ENCODE assay signal across 17 mouse cellular contexts in genomic region chr1:154188631-154189030, GRCm38 (mm10). TPM values are rescaled to one million over a fixed set of nuclear protein-coding genes. Genes with fewer than 3 reads are reported as not detected.
A peak's percentile ranks its signal among the peaks of the same experiment; 100 is the strongest.
DNase-seq lines count a peak whose midpoint lies in the region; ATAC-seq and TF ChIP-seq lines count a peak whose summit lies in the region.
"Had no signal": no experiment of that assay in that cellular context is flagged by ENCODE, and none has a peak within 500 bp of the region (broad histone marks: within the 10 kb centered on the region; RNA-seq: fewer than 3 reads in every experiment).

No protein-coding gene starts in this region.

- H3K27ac ChIP-seq in kidney, embryonic 16.5 days (ENCODE audit: low read length), result no peak overlapping the region
- H3K27ac ChIP-seq in kidney, adult 2 months (ENCODE audit: insufficient read depth, low read depth, low read length), result no peak overlapping the region
- H3K27ac ChIP-seq in thymus, adult 2 months (ENCODE audit: control insufficient read depth, insufficient read depth, low read length), result no peak overlapping the region
- H3K27ac ChIP-seq in intestine, postnatal 0 days (ENCODE audit: low read depth, low read length), result no peak overlapping the region

- TF ChIP-seq POLR2A in kidney, adult 2 months (IDR thresholded peaks at IDR 0.05; ENCODE audit: low read depth, low read length), result no peak
- no peak for TF ChIP-seq POLR2A in thymus, adult 2 months (IDR thresholded peaks at IDR 0.05; ENCODE audit: control insufficient read depth, extremely low read depth, insufficient read depth, low read length, poor library complexity)

- H3K4me1 ChIP-seq in kidney, embryonic 16.5 days (ENCODE audit: insufficient read depth, low read length), result peaks cover 6% of the 10 kb centered on the region; the same call in 1 of the 2 replicates
- H3K4me1 ChIP-seq in kidney, adult 2 months (ENCODE audit: control insufficient read depth, insufficient read depth, low read length), result peaks cover 3% of the 10 kb centered on the region; the same call in 1 of the 2 replicates
- no peaks in the 10 kb centered on the region for H3K4me1 ChIP-seq in thymus, adult 2 months (replicated peaks; ENCODE audit: control insufficient read depth, insufficient read depth, low read length)
- H3K4me1 ChIP-seq in intestine, postnatal 0 days (replicated peaks; ENCODE audit: control insufficient read depth, insufficient read depth, low read length), result no peaks in the 10 kb centered on the region

- H3K36me3 ChIP-seq in kidney, embryonic 16.5 days (ENCODE audit: insufficient read depth, low read length), result no peaks in the 10 kb centered on the region
- no peaks in the 10 kb centered on the region for H3K36me3 ChIP-seq in kidney, adult 2 months (ENCODE audit: control insufficient read depth, insufficient read depth, low read length)
- no peaks in the 10 kb centered on the region for H3K36me3 ChIP-seq in thymus, adult 2 months (ENCODE audit: control insufficient read depth, insufficient read depth, low read length)
- H3K36me3 ChIP-seq in intestine, postnatal 0 days (ENCODE audit: control insufficient read depth, insufficient read depth), result no peaks in the 10 kb centered on the region

- no peak overlapping the region for H3K4me2 ChIP-seq in kidney, embryonic 16.5 days (replicated peaks; ENCODE audit: low read depth, low read length)
- no peak overlapping the region for H3K4me2 ChIP-seq in intestine, postnatal 0 days (replicated peaks; ENCODE audit: low read depth)
- H3K4me2 ChIP-seq: liver, embryonic 11.5 days had no signal

- H3K27me3 ChIP-seq in kidney, embryonic 16.5 days (ENCODE audit: insufficient read depth, low read length), result no peaks in the 10 kb centered on the region
- no peaks in the 10 kb centered on the region for H3K27me3 ChIP-seq in kidney, adult 2 months (replicated peaks; ENCODE audit: control insufficient read depth, insufficient read depth, low read length)
- no peaks in the 10 kb centered on the region for H3K27me3 ChIP-seq in thymus, adult 2 months (ENCODE audit: control insufficient read depth, insufficient read depth, low read length)
- H3K27me3 ChIP-seq in intestine, postnatal 0 days (replicated peaks; ENCODE audit: control insufficient read depth, insufficient read depth, low read length), result no peaks in the 10 kb centered on the region
- H3K27me3 ChIP-seq: CH12.LX had no signal

- TF ChIP-seq CTCF in kidney, adult 2 months (conservative IDR thresholded peaks at IDR 0.05; ENCODE audit: insufficient read depth, insufficient read length, low read depth, low read length), result no peak
- no peak for TF ChIP-seq CTCF in thymus, adult 2 months (IDR thresholded peaks at IDR 0.05; ENCODE audit: borderline replicate concordance, control insufficient read depth, extremely low read depth, insufficient read depth, low read length, poor library complexity)
- no peak for TF ChIP-seq CTCF in intestine, postnatal 0 days (IDR thresholded peaks at IDR 0.05; ENCODE audit: low read depth)

- no peaks in the 10 kb centered on the region for H3K9me3 ChIP-seq in kidney, embryonic 16.5 days (ENCODE audit: low read length)
- H3K9me3 ChIP-seq in intestine, postnatal 0 days (ENCODE audit: control insufficient read depth), result no peaks in the 10 kb centered on the region

- ATAC-seq in kidney, embryonic 16.5 days (ENCODE audit: low FRiP score, low TSS enrichment), result 0 out of 2 replicates have a peak, but pooled peaks have one; percentile 12
- ATAC-seq in intestine, postnatal 0 days, result no peak

- no peak for DNase-seq in kidney, adult 2 months
- DNase-seq in right cerebral cortex, postnatal 14 days, result peak; percentile 31
- no peak for DNase-seq in right cerebral cortex, postnatal 36 days (ENCODE audit: low spot score in 2 of 2)
- peak; percentile 46 for DNase-seq in forelimb bud, embryonic 11.5 days (ENCODE audit: low read depth, low spot score)
- DNase-seq in retina, postnatal 1 day, result peak; percentile 66
- no peak for DNase-seq in thymus, adult 2 months
- DNase-seq: cerebellum, adult 9-10 months; heart, postnatal 10 days; kidney, adult 18-20 months; layer of hippocampus, postnatal 36 days; lung, postnatal 4 days; thymus, adult 18-20 months had no signal

- no peak overlapping the region for H3K9ac ChIP-seq in kidney, embryonic 16.5 days (replicated peaks; ENCODE audit: low read length)
- H3K9ac ChIP-seq in intestine, postnatal 0 days (ENCODE audit: low read depth, low read length), result no peak overlapping the region

- 39% methylated on average over 4 of the region's 4 CpGs for WGBS in kidney, embryonic 16.5 days
- 53% methylated on average over 4 of the region's 4 CpGs for WGBS in kidney, adult 2 months
- 84% methylated on average over 4 of the region's 4 CpGs for WGBS in thymus, adult 2 months
- WGBS in intestine, postnatal 0 days, result 50% methylated on average over 3 of the region's 4 CpGs

- no peak overlapping the region for H3K4me3 ChIP-seq in kidney, embryonic 16.5 days (ENCODE audit: low read length)
- H3K4me3 ChIP-seq in kidney, adult 2 months (ENCODE audit: insufficient read depth, low read depth, low read length), result no peak overlapping the region
- no peak overlapping the region for H3K4me3 ChIP-seq in thymus, adult 2 months (ENCODE audit: control insufficient read depth, insufficient read depth, low read length)
- no peak overlapping the region for H3K4me3 ChIP-seq in intestine, postnatal 0 days (ENCODE audit: low read depth, low read length)

RNA-seq across cellular contexts. Expression of gene Zfp648, which starts 12.4 kb away (rescaled TPM):
- 0.30 and 0.51 TPM in 2 replicates for polyA plus RNA-seq in kidney, embryonic 16.5 days (2015; fragmentation: Nextera tagmentation; extraction: Ambion mirVana)
- polyA plus RNA-seq in kidney, adult 2 months (2012; rRNA removed), result 0.84 and 1.3 TPM in 2 replicates
- 0.13 TPM in 1 of 2 replicates, not detected in the other for polyA plus RNA-seq in thymus, adult 2 months (2012; rRNA removed)
- not detected in 2 replicates for polyA plus RNA-seq in intestine, postnatal 0 days (2015; fragmentation: Nextera tagmentation; extraction: Ambion mirVana)
- polyA plus RNA-seq: liver, embryonic 11.5 days; spleen, adult 2 months had no signal

Comparison
In these comparisons a context has a peak if more than half of its experiments do, and no peak if none do; other contexts are left out.
1. DNase-seq: peak in right cerebral cortex, postnatal 14 days (single experiment), forelimb bud, embryonic 11.5 days (single experiment) and retina, postnatal 1 day (single experiment); none in kidney, adult 2 months (single experiment), right cerebral cortex, postnatal 36 days (0 of 2) and thymus, adult 2 months (single experiment).